Mouse (Mus musculus) induced T-regulatory cell, adult 2 months (primary cell): ENCODE results near the gene Rhot1.

Experiments
- DNase-seq: peaks from one replicate; pipeline ENCODE4 v3.0.0-alpha.2; 2012; ENCODE audit warnings: low read depth

Rhot1 gene

DNA sequence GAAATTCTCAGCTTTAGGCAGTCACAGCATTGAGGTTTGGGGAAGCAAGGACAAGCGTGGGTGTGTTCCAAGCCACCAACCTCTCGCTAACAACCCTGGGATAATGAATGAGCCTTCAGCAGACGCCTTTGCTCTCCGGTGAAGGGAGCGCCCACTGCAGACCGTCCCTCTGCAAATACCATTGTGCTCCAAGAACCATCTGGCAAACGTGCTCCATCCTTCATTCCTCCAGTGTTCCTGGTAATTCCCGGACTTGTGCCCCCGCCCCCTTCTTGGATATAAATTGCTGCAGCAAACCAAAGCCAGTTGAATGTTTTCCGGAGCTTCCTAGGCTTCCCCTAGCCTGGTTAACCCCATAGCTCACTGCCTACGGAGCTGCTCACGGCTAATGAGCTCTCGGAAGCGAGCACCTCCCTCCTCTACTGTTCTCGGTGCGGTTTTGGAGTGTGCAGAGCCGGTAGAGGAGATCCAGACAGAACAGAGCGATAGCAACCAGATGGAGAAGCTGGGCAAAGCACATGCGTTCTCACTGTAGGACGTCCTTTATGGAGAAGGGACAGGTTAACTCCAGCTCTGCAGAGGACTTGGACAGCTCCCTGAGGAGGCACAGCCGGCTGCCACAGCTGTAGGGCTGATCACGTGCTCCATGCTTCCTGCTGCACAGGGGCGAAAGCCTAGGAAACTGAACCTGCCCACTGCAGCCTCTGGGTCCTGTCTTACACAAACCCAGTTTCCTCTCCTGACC, 81.1 kb downstream of the Rhot1 start:
- DNase-seq = peak; percentile 30

DNA sequence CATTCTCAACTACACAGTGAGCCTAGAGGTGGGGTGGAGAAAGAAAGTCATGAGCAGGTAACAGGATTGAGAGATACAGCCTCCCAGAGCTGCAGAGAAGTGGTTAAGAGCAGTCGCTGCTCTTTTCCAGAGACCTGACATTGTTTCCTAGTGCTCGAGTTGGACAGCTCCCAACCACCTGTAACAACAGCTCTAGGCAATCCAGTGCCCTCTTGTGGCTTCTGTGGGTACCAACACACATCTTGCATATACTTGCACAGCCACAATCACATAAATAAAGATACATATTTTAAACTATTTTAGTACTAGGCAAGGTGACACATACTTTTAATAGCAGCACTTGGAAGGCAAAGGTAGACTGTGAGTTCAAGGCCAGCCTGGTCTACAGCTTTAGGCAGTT, 82.2 kb downstream of the Rhot1 start:
- peak; percentile 21 for DNase-seq

DNA sequence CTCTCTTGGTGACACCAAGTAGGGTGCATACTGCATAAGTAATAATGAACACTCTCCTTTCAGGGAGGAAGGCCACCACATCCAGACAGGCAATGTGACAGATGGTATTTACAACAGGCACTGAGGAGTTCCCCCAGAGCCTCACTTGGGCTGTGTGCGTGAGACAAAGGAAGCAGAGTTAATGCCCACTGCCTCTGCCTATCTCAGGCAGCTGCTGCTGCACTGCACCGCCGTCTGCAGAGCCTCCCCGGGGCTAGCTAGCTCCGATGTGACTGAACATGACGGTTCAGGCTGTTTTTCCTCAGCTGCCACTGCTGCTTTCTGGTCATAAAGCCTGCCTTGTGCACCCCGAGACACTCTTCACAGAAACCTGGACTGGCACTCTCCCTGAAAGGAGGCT, 83.6 kb downstream of the Rhot1 start:
- no peak for DNase-seq

DNA sequence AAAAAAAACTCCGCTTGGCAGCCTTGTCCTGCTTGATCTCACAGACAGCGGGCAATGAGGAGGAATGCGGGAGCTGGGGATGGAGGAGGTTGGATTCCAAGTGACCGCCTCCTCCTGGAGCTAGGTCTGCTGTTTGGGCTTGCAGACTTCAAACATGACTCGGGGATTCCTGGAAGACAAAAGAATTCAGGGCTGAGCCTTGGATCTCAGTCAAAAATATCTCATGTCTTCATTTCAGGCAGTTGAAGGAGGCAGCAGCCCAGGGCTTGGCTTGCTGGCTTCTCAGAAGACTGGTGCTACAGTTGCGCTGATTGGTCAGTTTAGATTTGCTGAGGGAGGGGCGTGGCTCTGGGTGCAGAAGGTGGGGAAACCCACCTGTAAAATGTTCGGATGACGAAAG, 86.2 kb downstream of the Rhot1 start:
- DNase-seq = no peak

DNA sequence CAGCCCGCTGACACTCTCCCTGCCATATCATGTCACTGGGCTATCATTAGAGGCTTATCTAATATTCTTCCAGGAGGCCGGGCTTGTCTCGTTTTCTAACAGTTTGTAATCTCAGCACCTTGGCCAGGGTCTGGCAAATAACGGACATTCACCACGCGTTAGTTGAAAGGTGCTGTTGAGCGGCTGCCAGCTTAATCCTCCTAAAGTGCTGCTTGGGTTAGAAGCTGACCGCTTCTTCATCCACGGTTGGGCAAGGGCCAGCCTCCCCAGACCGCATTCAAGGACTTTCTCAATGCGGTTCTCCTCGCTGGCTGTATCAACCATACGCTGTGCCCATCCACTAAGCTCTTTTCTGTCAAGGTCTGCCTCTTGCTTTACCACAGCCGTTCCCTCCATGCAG, 87.0 kb downstream of the Rhot1 start:
- DNase-seq = no peak

DNA sequence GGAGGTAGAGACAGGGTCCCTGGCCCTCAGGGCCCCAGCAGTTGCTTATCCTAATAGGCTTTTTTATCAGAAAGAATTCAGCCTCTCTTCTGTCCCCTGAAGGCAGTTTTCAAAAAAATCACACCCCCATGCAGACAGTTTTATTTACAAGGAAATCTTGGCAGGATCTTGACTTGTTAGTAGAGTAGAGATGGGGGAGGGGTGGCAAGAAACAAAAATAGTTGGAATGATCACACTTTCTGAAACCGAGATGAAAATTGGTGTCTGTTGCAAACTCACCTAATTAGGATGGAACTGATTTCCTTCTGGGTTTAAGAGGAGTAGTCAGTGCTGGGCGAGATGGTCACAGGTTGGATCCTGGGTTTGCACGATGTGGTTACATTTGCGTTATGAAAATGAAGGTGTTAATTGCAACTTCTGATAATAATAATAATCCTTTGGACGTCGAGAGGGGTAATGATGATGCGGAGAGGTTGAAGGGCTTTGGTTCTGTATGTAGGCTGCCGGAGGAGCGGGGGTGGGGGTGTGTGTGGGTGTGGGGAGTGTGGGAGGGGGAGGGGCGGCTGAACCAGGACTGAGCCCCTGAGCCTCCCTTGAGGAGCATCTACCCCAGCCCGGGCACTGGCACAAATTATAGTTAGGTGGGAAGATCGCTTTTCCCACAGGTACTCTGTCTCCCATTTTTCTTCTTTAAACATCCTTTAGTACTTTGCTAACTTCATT, 90.9 kb downstream of the Rhot1 start:
- peak; percentile 16 for DNase-seq

DNA sequence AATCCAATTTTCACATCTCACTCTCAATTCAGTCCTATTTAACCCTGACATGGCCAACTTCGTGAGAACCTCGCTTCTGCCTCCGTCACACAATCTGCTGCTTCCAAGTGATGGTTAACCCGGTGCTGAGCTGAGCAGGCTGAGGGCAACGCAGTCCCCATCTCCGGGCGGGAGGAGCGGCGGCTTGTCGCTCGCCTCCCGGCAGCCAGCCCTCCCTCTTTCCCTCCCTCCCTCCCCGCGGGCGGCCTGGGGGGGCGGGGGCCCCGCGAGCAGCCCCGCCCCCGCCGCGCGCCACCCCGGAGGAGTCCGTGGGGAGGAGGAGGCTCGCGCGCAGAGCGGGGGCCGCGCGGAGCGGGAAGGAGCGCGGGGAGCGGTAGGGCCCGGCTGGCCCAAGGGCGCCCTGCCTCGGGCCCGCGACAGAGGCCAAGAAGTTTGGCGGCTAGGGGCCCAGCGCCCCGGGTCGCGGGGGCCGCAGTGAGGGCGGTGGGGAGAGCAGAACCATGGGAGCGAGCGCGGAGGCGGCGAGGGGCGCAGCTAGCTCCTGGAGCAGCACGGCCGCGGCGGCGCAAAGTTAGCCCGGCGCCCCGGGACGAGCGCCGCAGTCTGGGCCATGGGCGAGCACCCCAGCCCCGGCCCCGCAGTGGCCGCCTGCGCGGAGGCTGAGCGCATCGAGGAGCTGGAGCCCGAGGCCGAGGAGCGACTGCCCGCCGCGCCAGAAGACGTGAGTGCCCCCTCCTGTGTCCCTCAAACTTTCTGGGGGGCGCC, 91.9 kb downstream of the Rhot1 start, which contains the start of gene Rhbdl3:
Gene Rhbdl3 (plus strand): TSS at position 362 of the 765 bp plus-strand sequence.
- DNase-seq = peak; percentile 78

DNA sequence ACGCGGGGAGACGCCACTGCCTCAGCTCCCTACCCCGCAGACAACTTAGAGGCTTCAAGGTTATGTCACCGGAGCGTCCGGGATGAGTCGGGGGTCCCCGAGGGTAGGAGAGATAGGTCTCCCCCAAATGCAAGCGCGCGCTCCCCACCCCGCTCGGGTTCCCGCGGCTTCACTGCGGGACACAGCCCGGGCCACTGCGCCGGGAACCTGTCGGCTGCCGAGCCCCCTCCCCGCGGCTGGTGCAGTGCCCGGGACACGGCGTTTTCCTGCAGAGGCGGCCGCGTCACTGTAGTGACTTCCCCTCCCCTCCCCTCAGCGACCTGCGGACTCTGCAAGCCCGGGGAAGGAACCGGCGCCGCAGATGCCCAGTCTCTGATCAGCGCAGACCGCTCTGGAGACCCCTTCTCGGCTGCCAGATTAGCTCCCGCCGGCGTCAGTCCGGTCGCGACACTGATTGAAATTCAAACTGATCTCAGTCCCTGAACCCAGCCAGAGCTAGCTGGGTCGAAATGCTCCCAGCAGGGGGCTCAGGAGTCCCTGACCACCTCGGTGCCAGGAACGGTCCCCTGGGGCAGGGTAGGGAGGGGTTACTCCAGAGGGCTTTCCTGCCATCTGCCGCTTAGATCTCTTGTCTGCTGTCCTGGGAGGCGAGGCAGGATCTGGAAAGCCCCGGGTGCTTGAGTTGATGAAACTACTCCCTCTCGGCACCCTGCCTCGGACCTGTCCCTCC, 92.7 kb downstream of the Rhot1 start:
- DNase-seq = peak; percentile 69

DNA sequence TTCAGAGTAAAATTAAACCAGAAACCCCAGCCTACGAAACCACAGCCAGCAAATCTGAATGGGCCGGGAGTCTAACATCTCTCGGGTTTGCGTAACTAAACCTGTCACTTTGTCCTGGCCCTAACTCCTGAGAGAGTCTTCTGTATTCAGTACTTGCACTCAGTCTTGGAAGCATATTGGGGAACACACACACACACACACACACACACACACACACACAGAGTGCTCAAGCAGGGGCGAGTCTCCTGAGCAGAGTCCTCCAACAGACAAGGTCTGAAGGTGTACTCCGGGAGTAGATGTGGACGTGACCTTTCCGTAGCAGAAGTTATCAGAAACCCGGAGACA, 93.2 kb downstream of the Rhot1 start:
- DNase-seq = no peak

DNA sequence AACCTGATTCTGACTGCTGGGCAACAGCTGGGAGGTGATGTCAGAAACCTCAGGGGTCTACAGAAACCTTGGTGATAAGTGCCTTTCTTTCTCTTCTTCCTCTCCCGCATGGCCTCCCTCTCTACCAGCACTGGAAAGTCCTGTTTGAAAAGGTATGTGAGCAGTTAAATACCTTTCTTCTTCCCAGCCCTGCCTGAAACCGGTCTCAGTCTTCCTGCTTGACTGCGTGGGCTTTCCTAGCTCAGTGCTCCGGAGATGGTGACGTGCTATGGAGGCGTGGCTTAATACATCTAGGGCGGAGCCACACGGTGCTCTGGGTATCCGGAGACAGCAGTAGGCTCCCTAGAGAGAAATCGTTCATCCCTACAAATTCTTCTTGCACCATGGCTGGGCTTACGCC, 93.7 kb downstream of the Rhot1 start:
- peak; percentile 93 for DNase-seq

DNA sequence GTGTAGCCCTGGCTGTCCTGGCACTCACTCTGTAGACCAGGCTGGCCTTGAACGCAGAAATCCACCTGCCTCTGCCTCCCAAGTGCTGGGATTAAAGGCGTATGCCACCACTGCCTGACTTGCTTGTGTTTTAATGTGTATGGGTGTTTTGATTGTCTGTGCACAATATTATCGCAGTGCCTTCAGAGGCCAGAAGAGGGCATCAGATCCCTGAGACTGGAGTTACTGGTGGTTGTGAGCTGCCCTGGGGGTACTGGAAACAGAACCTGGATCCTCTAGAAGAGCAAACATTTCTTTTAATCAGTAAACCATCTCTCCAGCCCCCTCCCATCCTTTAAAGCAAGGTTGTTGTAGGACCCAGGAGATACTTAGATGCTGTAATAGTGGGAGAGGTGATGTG, 94.9 kb downstream of the Rhot1 start:
- DNase-seq = peak; percentile 50

DNA sequence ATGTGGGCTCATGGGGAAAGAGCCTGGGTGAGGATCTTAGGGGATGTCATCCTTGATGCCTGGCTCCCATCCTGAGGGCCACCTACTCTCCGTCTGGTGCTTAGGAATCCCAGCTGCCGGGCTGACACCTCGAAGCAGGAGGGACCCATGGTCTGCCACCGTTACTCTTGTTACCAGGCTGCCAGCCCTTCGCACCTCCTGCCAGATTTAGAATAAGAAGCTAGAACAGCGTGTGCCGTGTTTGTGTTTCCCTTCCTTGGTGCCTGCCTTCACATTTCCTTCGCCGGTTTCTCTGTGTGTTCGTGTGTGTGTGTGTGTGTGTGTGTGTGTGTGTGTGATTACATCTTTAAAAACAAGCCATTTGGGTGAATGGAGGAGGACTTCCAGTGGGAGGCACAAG, 96.0 kb downstream of the Rhot1 start:
- DNase-seq = no peak

DNA sequence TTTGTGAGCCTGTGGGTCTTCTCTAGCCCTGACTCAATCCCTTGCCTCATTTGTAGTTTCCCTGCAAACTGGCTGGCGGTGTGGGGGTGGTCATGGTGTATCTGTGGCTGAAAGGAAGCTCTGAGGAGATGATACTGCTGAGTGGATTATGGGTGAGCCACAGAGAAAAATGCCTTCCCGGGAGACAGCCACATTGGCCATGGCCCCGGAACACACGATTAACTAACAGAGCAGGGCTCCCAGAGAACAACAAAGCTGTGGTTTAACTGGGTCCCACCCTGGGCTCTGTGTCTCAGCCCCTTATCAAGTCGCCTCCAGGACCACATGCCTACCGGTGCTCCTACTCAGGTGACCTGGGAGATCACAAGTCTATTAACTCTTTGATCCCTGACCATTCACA, 99.7 kb downstream of the Rhot1 start:
- DNase-seq = no peak

DNA sequence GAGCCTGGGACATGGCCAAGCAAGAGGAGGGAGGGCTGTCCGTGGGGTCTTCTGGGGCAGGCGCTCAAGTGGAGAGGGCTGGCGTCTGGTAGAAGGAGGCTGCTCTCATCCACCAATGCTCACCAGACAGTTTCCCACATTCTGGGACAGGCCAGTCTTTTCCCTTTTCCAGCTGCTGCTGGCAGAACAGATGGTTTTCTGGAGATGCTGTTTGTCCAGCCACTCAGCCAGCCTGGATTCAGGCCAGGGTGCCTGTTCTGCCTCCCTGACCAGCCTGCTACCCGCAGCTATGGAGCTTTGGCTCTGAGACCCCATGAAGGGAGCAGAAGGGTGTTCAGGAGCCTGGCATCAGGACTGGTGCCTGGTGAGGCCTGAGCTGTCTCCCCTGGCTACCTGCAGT, 102.5 kb downstream of the Rhot1 start:
- DNase-seq = no peak

DNA sequence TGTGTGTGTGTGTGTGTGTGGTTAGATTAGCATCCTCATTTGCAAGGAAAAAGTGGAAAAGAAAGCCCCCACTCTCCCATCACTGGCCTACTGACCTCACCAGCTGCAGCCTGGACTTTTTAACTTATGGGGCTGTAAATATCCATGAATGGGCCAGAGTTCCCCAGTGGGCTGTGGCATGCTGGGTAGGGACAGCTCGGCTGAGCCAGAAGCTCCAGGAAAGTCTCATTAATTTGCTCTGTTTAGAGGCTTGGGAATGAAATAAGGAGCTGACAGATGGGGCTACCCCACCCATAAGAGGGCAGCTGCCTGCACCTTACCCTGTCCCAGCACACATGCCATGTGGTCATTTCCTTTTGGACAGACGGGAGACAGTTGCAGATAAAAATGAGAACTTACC, 103.2 kb downstream of the Rhot1 start:
- no peak for DNase-seq

DNA sequence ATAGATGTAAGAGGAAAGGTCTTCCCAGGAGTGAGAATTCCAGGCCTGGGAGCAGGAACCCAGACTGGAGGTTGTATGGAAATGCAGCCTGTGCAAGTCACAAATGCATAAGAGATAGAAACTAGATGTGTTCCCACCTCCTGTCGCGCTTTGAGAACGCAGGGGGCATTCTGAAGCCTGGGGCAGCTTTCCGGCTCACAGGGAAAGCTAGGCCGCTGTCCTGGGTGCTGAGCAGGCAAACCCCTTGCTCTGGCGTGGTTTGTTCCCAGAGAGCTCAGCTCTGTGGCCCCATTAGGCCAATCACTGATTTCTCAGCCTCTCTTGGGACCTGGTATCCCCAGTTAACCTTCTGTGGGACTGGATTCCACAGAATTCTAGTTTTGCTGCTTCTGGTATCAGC, 103.7 kb downstream of the Rhot1 start:
- no peak for DNase-seq

DNA sequence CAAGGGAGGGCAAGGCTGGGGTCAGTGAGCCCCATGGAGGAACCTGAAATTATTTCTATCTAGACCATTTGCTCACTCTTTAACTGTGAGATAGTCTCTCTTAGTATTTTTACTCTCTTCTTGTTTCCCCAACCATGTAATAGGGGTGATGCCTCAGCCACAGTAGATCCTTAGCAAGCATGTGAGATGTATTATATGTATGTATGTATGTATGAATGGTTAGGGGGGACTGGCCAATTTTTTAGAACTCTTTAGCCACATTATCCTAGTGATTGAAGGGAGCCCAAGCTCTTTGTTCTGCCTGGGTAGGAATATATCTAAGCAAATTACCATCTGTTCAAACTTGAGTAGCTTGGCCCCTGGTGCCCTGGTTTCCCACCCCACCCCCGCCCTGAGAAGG, 104.6 kb downstream of the Rhot1 start:
- DNase-seq = no peak

DNA sequence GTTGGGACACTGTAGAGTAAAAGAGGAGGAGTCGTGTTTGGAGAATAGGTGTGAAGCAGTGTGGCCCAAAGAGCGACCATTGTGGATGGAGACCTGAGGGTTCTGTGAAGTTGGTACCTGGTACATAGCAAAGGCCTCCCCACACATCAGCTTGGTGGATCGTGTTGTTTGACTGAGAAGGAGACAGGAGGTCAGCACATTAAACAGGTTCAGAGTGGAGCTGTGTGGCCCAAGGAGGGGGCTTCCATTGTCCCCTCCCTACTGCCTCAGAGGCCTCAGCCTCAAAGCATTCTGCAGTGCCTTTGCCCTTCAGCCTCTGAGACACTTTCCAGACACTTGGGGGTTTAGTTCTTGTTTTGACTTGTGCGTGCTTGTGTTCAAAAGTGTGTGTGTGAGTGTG, 105.1 kb downstream of the Rhot1 start:
- DNase-seq = no peak

DNA sequence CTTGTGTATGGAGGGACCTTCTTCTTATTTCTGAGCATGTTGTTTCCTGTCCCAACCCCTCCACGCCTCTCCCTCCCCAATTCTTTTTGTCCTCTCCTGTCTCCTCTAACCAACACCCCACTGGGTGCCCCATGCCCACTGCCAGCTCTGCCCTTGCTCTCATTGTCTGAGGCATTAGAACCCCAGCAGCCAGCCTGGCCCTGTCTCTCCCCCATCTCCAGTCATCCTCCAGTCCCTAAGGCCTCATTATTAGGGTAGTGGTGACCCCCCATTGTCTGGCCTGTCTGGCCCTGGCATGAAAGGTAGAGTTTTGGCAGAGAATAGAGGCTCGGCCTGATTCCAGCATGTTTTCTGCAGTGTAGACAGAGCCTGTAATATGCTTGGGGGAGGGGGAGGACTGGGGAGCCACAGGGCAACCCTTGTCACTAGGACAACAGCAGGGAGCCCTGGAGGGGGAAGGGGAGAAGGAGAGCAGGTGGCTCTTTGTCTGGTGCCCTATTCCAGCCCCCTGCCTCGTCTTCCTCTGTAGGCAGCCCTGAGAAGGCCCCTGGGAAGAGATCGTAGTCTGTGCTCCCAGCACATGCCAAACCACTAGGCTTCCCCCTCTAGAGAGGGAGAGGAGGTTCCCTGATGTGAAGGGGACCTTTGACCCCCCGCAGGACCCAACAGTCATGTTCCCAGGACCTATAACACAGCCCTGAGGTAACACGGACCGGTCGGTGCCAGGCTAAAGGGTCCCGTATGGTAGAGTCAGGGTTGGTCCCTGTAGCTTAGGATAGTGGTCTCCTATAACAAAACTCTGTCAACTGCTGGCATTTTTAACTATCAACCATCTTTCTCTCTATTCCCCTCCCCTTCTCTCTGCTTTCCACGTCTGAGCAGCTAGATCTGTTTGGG, 107.2 kb downstream of the Rhot1 start:
- DNase-seq = no peak
